Mouse (Mus musculus): ENCODE measurements around the gene Akap9. TPM values are rescaled to one million over a fixed set of nuclear protein-coding genes. Genes with fewer than 3 reads are reported as not detected.
"Not testable (repeated sequence)": the region's sequence is repeated elsewhere in the genome, so short reads cannot be mapped to it uniquely, and the experiment has no call there.

Gene Akap9
- polyA plus RNA-seq, 1 experiment from 2014 or later = 51.3 TPM

DNA sequence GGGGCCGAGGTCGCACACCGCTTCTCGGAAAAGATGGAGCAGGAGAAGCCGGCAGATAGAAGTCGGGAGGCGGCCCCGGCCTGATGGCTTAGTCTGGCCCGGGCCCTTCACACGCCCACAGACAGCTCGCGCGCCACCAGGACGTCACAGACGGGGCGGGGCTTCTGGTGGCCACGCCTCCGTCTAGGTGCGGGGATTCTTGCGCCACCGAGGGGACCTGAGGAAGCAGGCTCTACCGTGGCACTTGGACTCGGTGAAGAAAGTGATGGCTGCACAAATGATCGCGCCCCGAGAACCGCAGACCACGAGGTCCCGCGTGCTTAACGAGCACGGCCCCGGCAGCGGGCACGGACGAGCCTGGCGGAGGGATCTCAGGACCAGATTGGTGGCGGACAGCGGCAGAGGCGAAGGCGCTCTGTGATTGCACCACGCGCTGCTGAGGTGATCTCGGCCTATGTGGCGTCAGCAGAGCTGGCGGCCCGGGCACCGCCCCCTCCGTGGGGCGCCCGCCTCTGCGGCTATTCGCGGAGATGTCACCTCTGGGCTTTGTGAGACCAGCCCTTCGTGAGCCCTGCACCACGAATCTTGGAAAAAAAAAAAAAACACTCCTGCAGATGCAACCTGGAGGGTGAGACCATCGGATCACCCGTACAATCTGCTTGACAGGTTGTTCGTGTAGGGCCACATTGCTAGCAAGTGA is 176.6 kb downstream of the Akap9 start, which contains the start of gene Cyp51:
Gene Cyp51, minus strand, starts transcription at position 406 of the 700 bp plus-strand sequence.
- peak; percentile 97 for ATAC-seq
- peaks cover 20% of the 10 kb centered on the region for H3K4me1 ChIP-seq
- no peaks in the 10 kb centered on the region for H3K9me3 ChIP-seq (replicated peaks)
- no peaks in the 10 kb centered on the region for H3K27me3 ChIP-seq (replicated peaks)
- under 1% methylated on average over 59 of the region's 59 CpGs for WGBS (ENCODE audit: insufficient replicate concordance)
- H3K36me3 ChIP-seq = peaks cover 30% of the 10 kb centered on the region
- H3K9ac ChIP-seq = peak within 1 kb of the TSS; percentile 82
- peak within 1 kb of the TSS; percentile 87 for H3K27ac ChIP-seq
- peak within 1 kb of the TSS; percentile 81 for H3K4me3 ChIP-seq
- H3K4me2 ChIP-seq = peak within 1 kb of the TSS; percentile 86

DNA sequence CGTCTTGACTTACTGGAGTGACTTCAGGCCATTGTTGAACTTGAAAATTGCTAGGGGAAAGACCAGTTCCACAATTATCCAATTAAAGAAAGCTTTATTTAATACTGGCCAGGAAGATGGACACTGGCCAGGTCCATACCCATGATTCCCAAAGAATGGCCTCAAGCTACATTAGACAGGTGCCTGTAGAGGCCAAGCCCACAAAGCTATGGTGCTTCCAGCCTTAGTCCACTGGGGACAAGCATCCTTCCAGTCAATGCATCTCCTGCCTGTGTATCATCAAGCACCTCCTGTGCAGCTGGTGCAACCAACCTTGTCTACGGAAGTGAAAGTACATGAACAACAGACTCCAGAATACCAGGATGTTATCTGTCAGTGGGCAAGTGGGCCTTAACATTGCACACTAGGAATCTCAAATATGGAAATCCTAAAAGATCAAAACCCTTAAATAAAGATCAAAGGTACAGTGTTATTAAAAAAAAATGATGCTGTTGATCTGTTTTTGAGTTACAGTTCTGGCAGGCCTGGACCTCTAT is 177.9 kb downstream of the Akap9 start:
- no peaks in the 10 kb centered on the region for H3K9me3 ChIP-seq (replicated peaks)
- H3K4me2 ChIP-seq = no peak overlapping the region
- peaks cover 20% of the 10 kb centered on the region for H3K4me1 ChIP-seq
- WGBS (ENCODE audit: insufficient replicate concordance) = 78% methylated on average over 2 of the region's 2 CpGs
- no peaks in the 10 kb centered on the region for H3K27me3 ChIP-seq (replicated peaks)
- peak overlapping the region; percentile 87; the same call in 1 of the 2 replicates for H3K27ac ChIP-seq
- H3K9ac ChIP-seq = no peak overlapping the region
- no peak for ATAC-seq
- no peak overlapping the region for H3K4me3 ChIP-seq
- H3K36me3 ChIP-seq = peaks cover 19% of the 10 kb centered on the region

DNA sequence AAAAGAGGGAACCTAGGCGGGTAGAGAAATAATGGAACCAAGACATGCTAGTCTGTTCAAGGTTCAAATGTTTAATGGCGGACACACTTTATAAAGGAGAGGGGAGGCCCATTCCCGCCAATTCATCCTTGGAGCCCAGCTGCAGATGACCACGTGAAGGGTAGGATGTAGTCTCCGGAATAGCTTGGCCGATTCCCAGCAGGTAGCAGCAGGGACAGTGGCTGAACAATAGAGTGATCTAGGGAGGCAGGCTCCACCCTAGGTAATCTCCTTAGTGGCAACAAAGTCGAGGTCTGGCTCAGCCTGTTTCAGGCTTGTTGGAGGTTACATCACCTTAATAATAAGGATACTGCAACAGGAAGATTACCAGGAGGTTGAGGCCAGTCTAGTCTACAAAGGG is 179.2 kb downstream of the Akap9 start:
- not testable (repeated sequence) for H3K9ac ChIP-seq; H3K4me2 ChIP-seq; H3K4me3 ChIP-seq; H3K9me3 ChIP-seq (replicated peaks); H3K36me3 ChIP-seq; H3K27me3 ChIP-seq (replicated peaks); H3K27ac ChIP-seq; ATAC-seq
- peaks cover 20% of the 10 kb centered on the region for H3K4me1 ChIP-seq
- WGBS (ENCODE audit: insufficient replicate concordance) = 50% methylated on average over 7 of the region's 7 CpGs

DNA sequence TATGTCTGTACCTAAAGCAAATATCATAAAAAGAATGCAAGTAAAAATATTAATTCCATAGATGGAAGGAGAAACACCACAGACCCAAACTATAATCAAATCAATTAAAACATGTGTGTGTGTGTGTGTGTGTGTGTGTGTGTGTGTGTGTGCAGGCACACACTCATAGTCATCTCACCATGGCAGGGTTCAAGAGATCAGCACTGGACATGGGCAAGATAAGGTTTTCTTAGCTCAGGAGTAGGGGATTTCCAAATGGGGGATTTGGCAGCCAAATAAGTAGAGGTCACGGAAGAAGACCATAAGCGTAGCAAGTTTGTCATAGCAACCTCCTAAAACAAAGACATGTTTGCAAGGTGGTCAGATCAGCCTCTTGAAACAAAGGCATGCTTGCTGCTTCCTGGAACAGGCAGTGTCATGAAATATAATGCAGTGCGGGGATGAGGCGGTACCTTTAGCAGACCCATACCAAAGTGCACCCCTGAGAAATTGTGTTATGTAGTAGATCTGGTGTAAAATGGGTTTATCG is 184.8 kb downstream of the Akap9 start:
- no peaks in the 10 kb centered on the region for H3K27me3 ChIP-seq (replicated peaks)
- no peak overlapping the region for H3K27ac ChIP-seq
- H3K4me3 ChIP-seq = no peak overlapping the region
- WGBS (ENCODE audit: insufficient replicate concordance) = 78% methylated on average over 5 of the region's 5 CpGs
- no peak for ATAC-seq
- H3K9me3 ChIP-seq (replicated peaks) = no peaks in the 10 kb centered on the region
- no peak overlapping the region for H3K9ac ChIP-seq
- no peaks in the 10 kb centered on the region for H3K36me3 ChIP-seq
- H3K4me1 ChIP-seq = no peaks in the 10 kb centered on the region
- H3K4me2 ChIP-seq = no peak overlapping the region

Other genes with a start within 250 kb of the Akap9 start
- 9.8 and 10.0 TPM in 2 replicates for gene Ankib1, start 125.1 kb upstream of the Akap9 start, polyA plus RNA-seq (2016; fragmentation: Nextera tagmentation; extraction: Ambion mirVana)
- gene Krit1, start 124.9 kb upstream of the Akap9 start, polyA plus RNA-seq (2016; fragmentation: Nextera tagmentation; extraction: Ambion mirVana) = 31.8 and 33.3 TPM in 2 replicates
- gene Lrrd1, start 82.9 kb upstream of the Akap9 start, polyA plus RNA-seq (2016; fragmentation: Nextera tagmentation; extraction: Ambion mirVana) = 0.05 TPM in 1 of 2 replicates, not detected in the other
- 6.8 and 7.6 TPM in 2 replicates for gene Mterf1a, start 34.1 kb upstream of the Akap9 start, polyA plus RNA-seq (2016; fragmentation: Nextera tagmentation; extraction: Ambion mirVana)
- 54.8 and 61.2 TPM in 2 replicates for gene Cyp51, start 176.7 kb downstream of the Akap9 start, polyA plus RNA-seq (2016; fragmentation: Nextera tagmentation; extraction: Ambion mirVana)